Mouse (Mus musculus) layer of hippocampus, adult 11-12 months (tissue): ENCODE measurements around the gene Mtmr4.

Experiments
- DNase-seq: peaks from one replicate; pipeline ENCODE4 v3.0.0; 2022; ENCODE audit warnings: low spot score

Mtmr4 gene

GRCm38 (mm10) chr11:87615952-87616351, 24.0 kb downstream of the Mtmr4 start:
- no peak for DNase-seq

- DNase-seq = no peak
Measured at GRCm38 (mm10) chr11:87616790-87617474, 25.0 kb downstream of the Mtmr4 start, which contains the start of gene Hsf5. Gene Hsf5, plus strand, starts transcription at chr11:87617164.

- DNase-seq = no peak
Measured at GRCm38 (mm10) chr11:87617606-87618005, 25.6 kb downstream of the Mtmr4 start.

- DNase-seq = no peak
Measured at GRCm38 (mm10) chr11:87623160-87623559, 31.2 kb downstream of the Mtmr4 start.

DNA sequence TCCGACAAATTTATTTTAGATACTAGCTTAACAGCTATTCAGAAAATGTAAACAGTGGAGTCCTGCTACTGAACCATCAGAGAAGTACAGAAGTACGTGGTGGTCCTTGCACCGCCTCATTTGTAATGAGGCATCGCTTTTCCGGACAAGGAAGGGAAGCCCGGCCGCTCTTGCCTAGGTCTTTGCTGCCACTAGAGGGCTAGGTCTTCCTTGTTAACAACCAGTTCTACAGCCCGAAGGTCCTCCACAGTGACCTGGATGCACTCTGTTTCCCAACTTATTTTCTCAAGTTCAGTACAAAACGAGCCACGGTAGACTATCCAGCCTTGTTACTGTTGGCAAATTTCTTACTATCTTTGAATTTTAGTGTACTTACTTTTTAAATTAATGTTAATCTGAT, 37.9 kb downstream of the Mtmr4 start:
- peak; percentile 45 for DNase-seq

GRCm38 (mm10) chr11:87638793-87639192, 46.8 kb downstream of the Mtmr4 start:
- DNase-seq = no peak

GRCm38 (mm10) chr11:87639206-87639605, 47.2 kb downstream of the Mtmr4 start:
- DNase-seq = no peak

DNA sequence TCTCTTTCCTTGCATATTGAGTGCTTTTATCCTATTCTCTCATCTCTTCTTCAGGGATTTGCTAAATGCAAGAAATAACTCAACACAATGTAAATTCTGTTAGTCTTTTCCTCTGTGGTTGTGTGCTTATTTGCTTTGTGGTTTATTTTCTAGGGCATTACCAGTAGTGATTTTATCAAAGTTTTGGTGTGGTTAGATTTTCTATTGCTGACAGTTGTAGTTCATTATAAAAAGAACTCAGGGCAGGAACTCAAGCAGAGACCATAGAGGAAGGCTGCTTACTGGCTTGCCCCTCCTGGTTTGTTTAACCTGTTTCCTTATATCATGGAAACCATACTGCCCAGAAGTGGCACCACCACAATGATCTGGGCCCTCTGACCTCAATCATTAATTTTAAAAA, 50.9 kb downstream of the Mtmr4 start:
- DNase-seq = no peak

- DNase-seq = no peak
Measured at GRCm38 (mm10) chr11:87654693-87655092, 62.7 kb downstream of the Mtmr4 start.

GRCm38 (mm10) chr11:87659216-87659615, 67.3 kb downstream of the Mtmr4 start:
- no peak for DNase-seq

- DNase-seq = peak; percentile 86
Measured at GRCm38 (mm10) chr11:87662407-87662806, 70.4 kb downstream of the Mtmr4 start, which contains the start of gene Rnf43. Gene Rnf43, plus strand, starts transcription at chr11:87662722.

GRCm38 (mm10) chr11:87662822-87663221, 70.9 kb downstream of the Mtmr4 start:
- no peak for DNase-seq

DNA sequence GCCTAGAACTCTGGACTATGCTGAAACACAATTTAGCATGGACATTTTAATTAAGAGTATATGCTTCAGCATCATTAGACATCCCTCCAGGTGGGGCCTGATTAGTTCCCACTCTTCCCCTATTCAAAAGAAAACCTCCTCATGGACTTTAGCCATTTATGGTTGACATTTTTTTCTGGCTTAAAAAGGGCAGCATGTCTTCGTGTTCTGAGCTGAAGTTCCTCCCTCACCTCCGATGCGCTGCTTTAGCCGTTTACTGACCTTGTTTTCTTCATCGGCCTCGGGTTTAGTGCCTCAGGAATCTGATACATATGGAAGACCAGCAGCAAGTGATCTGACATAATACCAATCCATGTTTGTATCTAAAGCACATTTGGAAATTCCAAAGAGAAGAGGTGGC, 72.0 kb downstream of the Mtmr4 start:
- DNase-seq = no peak

GRCm38 (mm10) chr11:87664521-87664920, 72.6 kb downstream of the Mtmr4 start:
- peak; percentile 21 for DNase-seq

GRCm38 (mm10) chr11:87665224-87665623, 73.3 kb downstream of the Mtmr4 start:
- no peak for DNase-seq

GRCm38 (mm10) chr11:87665658-87666057, 73.7 kb downstream of the Mtmr4 start:
- no peak for DNase-seq
